Mouse (Mus musculus) MEL (cell line): Measurements from ENCODE around the gene Gm19935. TPM values are rescaled to one million over a fixed set of nuclear protein-coding genes. Genes with fewer than 3 reads are reported as not detected.

Experiments used
- DNase-seq: peaks from one replicate; pipeline ENCODE4 v3.0.0; 2011; ENCODE audit warnings: low read depth, low spot score
- H3K27ac ChIP-seq: 2 replicates; pipeline ENCODE4 v1.5.1; 2012; ENCODE audit warnings: low read depth, mild to moderate bottlenecking, control low read depth, low read length, moderate library complexity; ENCODE audit not compliant: control insufficient read depth
- H3K27me3 ChIP-seq, 2 experiments: fragments of 150-350 bp in 1 of 2; sonication (generic) in 1 of 2; 2 replicates each; pipeline ENCODE4 v1.6.1; 2012; ENCODE audit warnings: low read length in 2 of 2, mild to moderate bottlenecking in 2 of 2, improper control_type of control experiment in 1 of 2, moderate library complexity in 1 of 2; ENCODE audit not compliant: insufficient read depth in 2 of 2, control insufficient read depth in 1 of 2
- H3K36me3 ChIP-seq, 2 experiments: 2 replicates each; pipeline ENCODE4 v1.6.1; 2012 to 2014; ENCODE audit warnings: low read length in 2 of 2, improper control_type of control experiment in 1 of 2, inconsistent platforms in 1 of 2, mild to moderate bottlenecking in 1 of 2; ENCODE audit not compliant: insufficient read depth in 2 of 2, control insufficient read depth in 1 of 2
- H3K4me1 ChIP-seq, 2 experiments: fragments of 150-350 bp in 1 of 2; sonication (generic) in 1 of 2; 2 replicates each; pipeline ENCODE4 v1.6.1; 2012; ENCODE audit warnings: low read length in 2 of 2, improper control_type of control experiment in 1 of 2, mild to moderate bottlenecking in 1 of 2; ENCODE audit not compliant: insufficient read depth in 2 of 2, control insufficient read depth in 1 of 2
- H3K4me3 ChIP-seq, 2 experiments: fragments of 150-350 bp in 1 of 2; sonication (generic) in 1 of 2; 2 replicates each; pipeline ENCODE4 v1.5.1; 2012; ENCODE audit warnings: low read depth in 2 of 2, low read length in 2 of 2, mild to moderate bottlenecking in 2 of 2, moderate library complexity in 2 of 2, control low read depth in 1 of 2, improper control_type of control experiment in 1 of 2; ENCODE audit not compliant: control insufficient read depth in 1 of 2, insufficient read depth in 1 of 2
- H3K79me2 ChIP-seq: 2 replicates; pipeline ENCODE4 v1.6.1; 2012; ENCODE audit warnings: mild to moderate bottlenecking, low read length, moderate library complexity; ENCODE audit not compliant: control insufficient read depth, poor library complexity, insufficient read depth
- H3K9ac ChIP-seq: 2 replicates; pipeline ENCODE4 v1.6.1; 2012; ENCODE audit warnings: low read depth, mild to moderate bottlenecking, control low read depth, low read length, moderate library complexity; ENCODE audit not compliant: control insufficient read depth, poor library complexity, severe bottlenecking
- H3K9me3 ChIP-seq: fragments of 150-350 bp; sonication (generic); replicated peaks from 2 replicates; pipeline ENCODE4 v1.6.1; 2012; ENCODE audit warnings: mild to moderate bottlenecking, low read length, improper control_type of control experiment, moderate library complexity; ENCODE audit not compliant: insufficient read depth
- CHD2 ChIP-seq: IDR thresholded peaks from 2 replicates; pipeline ENCODE4 v1.6.1; 2011; ENCODE audit warnings: low read length, improper control_type of control experiment
- CTCF ChIP-seq, 3 experiments: IDR thresholded peaks in 2 of 3; conservative IDR thresholded peaks in 1 of 3; 2 replicates each; pipeline ENCODE4 v1.5.1; 2011 to 2012; ENCODE audit warnings: low read length in 3 of 3, low read depth in 2 of 3, mild to moderate bottlenecking in 2 of 3, improper control_type of control experiment in 1 of 3, inconsistent platforms in 1 of 3, mixed read lengths in 1 of 3, moderate library complexity in 1 of 3; ENCODE audit not compliant: control insufficient read depth in 1 of 3, insufficient read depth in 1 of 3, poor library complexity in 1 of 3, severe bottlenecking in 1 of 3
- E2F4 ChIP-seq: IDR thresholded peaks from 2 replicates; pipeline ENCODE4 v1.6.1; 2011; ENCODE audit warnings: low read depth, low read length, improper control_type of control experiment, borderline replicate concordance
- ELF1 ChIP-seq: IDR thresholded peaks from 2 replicates; pipeline ENCODE4 v1.6.1; 2014; ENCODE audit warnings: low read depth, mild to moderate bottlenecking, inconsistent platforms, low read length, improper control_type of control experiment, moderate library complexity
- EP300 ChIP-seq, 2 experiments: IDR thresholded peaks; 2 replicates each; pipeline ENCODE4 v1.6.1; 2011; ENCODE audit warnings: improper control_type of control experiment in 2 of 2, low read length in 2 of 2, low read depth in 1 of 2, mild to moderate bottlenecking in 1 of 2
- HCFC1 ChIP-seq: IDR thresholded peaks from 2 replicates; pipeline ENCODE4 v1.6.1; 2012; ENCODE audit warnings: low read depth, mild to moderate bottlenecking, inconsistent platforms, low read length, improper control_type of control experiment, moderate library complexity
- KAT2A ChIP-seq: conservative IDR thresholded peaks from 2 replicates; pipeline ENCODE4 v1.6.1; 2012; ENCODE audit warnings: low read depth, low read length, improper control_type of control experiment, inconsistent platforms
- MAX ChIP-seq: IDR thresholded peaks from 2 replicates; pipeline ENCODE4 v1.6.1; 2011; ENCODE audit warnings: low read length, improper control_type of control experiment
- MAZ ChIP-seq: IDR thresholded peaks from 2 replicates; pipeline ENCODE4 v1.6.1; 2012; ENCODE audit warnings: low read depth, mild to moderate bottlenecking, inconsistent platforms, low read length, improper control_type of control experiment
- NELFE ChIP-seq: IDR thresholded peaks from 2 replicates; pipeline ENCODE4 v1.6.1; 2011; ENCODE audit warnings: low read depth, low read length, improper control_type of control experiment
- POLR2A ChIP-seq, 2 experiments: IDR thresholded peaks; 2 replicates each; pipeline ENCODE4 v1.6.1; 2011 to 2012; ENCODE audit warnings: low read length in 2 of 2, mild to moderate bottlenecking in 2 of 2, control low read depth in 1 of 2, improper control_type of control experiment in 1 of 2, low read depth in 1 of 2, moderate library complexity in 1 of 2; ENCODE audit not compliant: control insufficient read depth in 1 of 2, insufficient read depth in 1 of 2, poor library complexity in 1 of 2
- POLR2AphosphoS5 ChIP-seq: IDR thresholded peaks from 2 replicates; pipeline ENCODE4 v1.6.1; 2012; ENCODE audit warnings: low read depth, borderline replicate concordance, mild to moderate bottlenecking, inconsistent platforms, low read length, moderate library complexity, mixed read lengths
- RAD21 ChIP-seq: IDR thresholded peaks from 2 replicates; pipeline ENCODE4 v1.6.1; 2011; ENCODE audit warnings: mild to moderate bottlenecking, low read depth, low read length, improper control_type of control experiment
- RCOR1 ChIP-seq: IDR thresholded peaks from 2 replicates; pipeline ENCODE4 v1.6.1; 2012; ENCODE audit warnings: low read depth, mild to moderate bottlenecking, inconsistent platforms, low read length, improper control_type of control experiment
- SIN3A ChIP-seq: IDR thresholded peaks from 2 replicates; pipeline ENCODE4 v1.6.1; 2012; ENCODE audit warnings: low read length, improper control_type of control experiment, inconsistent platforms
- SMC3 ChIP-seq: IDR thresholded peaks from 2 replicates; pipeline ENCODE4 v1.6.1; 2011; ENCODE audit warnings: low read depth, low read length, improper control_type of control experiment
- UBTF ChIP-seq: IDR thresholded peaks from 2 replicates; pipeline ENCODE4 v1.6.1; 2012; ENCODE audit warnings: low read depth, mild to moderate bottlenecking, inconsistent platforms, low read length, improper control_type of control experiment, moderate library complexity, borderline replicate concordance; ENCODE audit not compliant: insufficient read depth
- USF1 ChIP-seq: IDR thresholded peaks from 2 replicates; pipeline ENCODE4 v1.6.1; 2014; ENCODE audit warnings: low read depth, mild to moderate bottlenecking, inconsistent platforms, low read length, improper control_type of control experiment, moderate library complexity
- USF2 ChIP-seq, 2 experiments: IDR thresholded peaks; 2 replicates each; pipeline ENCODE4 v1.6.1; 2011 to 2012; ENCODE audit warnings: improper control_type of control experiment in 2 of 2, low read length in 2 of 2, borderline replicate concordance in 1 of 2, inconsistent platforms in 1 of 2, low read depth in 1 of 2, mild to moderate bottlenecking in 1 of 2; ENCODE audit not compliant: insufficient read depth in 1 of 2
- ZC3H11A ChIP-seq: IDR thresholded peaks from 2 replicates; pipeline ENCODE4 v1.6.1; 2012; ENCODE audit warnings: low read depth, mild to moderate bottlenecking, inconsistent platforms, low read length, improper control_type of control experiment
- ZKSCAN1 ChIP-seq: IDR thresholded peaks from 2 replicates; pipeline ENCODE4 v1.6.1; 2012; ENCODE audit warnings: low read depth, mild to moderate bottlenecking, inconsistent platforms, low read length, improper control_type of control experiment, moderate library complexity
- ZNF384 ChIP-seq: IDR thresholded peaks from 2 replicates; pipeline ENCODE4 v1.6.1; 2012; ENCODE audit warnings: low read depth, mild to moderate bottlenecking, inconsistent platforms, low read length, improper control_type of control experiment
- polyA plus RNA-seq, 2 experiments: library from polyadenylated mRNA; stranded (reverse) in 1 of 2; unstranded in 1 of 2; fragments of >175 nt in 1 of 2; fragments of >200 nt in 1 of 2; gene quantifications; 2 replicates each; pipeline versions ENCODE4 v1.2.1 to v1.2.4; 2012; ENCODE audit warnings: low replicate concordance in 2 of 2, low read depth in 1 of 2; ENCODE audit not compliant: insufficient read length in 2 of 2, insufficient read depth in 1 of 2, missing spikeins in 1 of 2
- total RNA-seq: library from RNA; depleted of rRNA; stranded (reverse); fragments of 300-350 nt; gene quantifications from 2 replicates; pipeline ENCODE4 v1.2.3, GENCODE M21; 2012

Gene Gm19935
- total and polyA plus RNA-seq, 3 experiments, result not detected

DNA sequence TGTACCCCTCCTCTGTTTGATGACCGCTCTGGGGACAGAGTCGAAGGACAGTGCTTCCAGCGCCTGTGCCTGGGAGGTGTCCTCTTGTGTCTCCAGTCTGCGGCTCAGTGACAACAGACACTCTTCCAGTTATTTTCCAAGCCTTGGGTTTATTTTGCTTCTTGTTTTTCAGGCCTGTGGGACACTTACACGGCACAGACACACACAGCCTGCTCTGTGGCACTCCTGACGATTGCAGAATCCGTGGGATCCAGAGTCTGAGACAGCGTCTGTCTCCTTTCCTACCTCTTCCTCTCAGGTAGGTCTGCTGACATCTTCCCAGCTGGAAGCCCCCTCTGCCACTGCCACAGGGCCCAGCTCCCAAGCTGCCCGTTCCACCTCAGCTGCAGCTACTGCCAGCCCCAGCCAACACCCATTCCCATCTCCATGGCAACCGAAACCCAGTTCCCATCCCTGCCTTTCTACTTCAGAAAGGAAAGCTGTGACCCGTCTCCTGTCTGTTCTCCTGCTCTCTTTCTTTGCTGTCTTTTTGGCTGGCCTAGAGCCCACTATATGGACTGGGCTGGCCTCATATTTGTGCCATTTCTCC is 32.4 kb upstream of the Gm19935 start:
- DNase-seq, result no peak
- TF ChIP-seq ELF1 (no peak), UBTF (no peak), USF2 (IDR thresholded peaks at IDR 0.05; ENCODE audit: borderline replicate concordance in 1 of 2, insufficient read depth in 1 of 2, low read depth in 1 of 2, low read length in 2 of 2) (no peak), ZNF384 (no peak), RCOR1 (no peak), CHD2 (no peak)
- no peaks in the 10 kb centered on the region; a peak in 1 of 4 replicates for H3K36me3 ChIP-seq

DNA sequence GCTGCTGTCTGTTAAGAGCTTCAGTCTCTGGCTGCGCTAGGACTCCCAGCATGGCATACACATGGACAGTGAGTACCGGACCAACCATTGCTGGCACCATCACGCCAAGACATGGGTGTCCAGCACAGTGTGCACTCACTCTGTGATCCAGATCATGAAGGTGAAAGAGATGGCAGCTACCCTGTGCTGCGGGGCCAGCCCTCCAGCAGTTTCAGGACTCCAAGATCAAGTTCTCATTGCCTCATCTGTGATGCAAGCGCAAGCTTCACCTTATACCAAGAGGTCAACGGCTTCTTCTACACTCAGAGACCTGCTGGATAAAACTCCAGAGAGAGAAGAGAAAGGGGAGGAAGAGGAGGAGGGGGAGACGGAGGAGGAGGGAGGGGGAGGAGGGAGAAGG is 30.8 kb upstream of the Gm19935 start:
- H3K4me3 ChIP-seq, result no peak overlapping the region
- no peaks in the 10 kb centered on the region for H3K9me3 ChIP-seq
- no peak for DNase-seq
- TF ChIP-seq SIN3A (no peak), MAZ (no peak), RAD21 (no peak), ZC3H11A (no peak)
- no peaks in the 10 kb centered on the region for H3K36me3 ChIP-seq
- H3K79me2 ChIP-seq, result no peaks in the 10 kb centered on the region
- no peaks in the 10 kb centered on the region for H3K27me3 ChIP-seq
- H3K9ac ChIP-seq, result no peak overlapping the region
- H3K27ac ChIP-seq, result no peak overlapping the region
- no peaks in the 10 kb centered on the region for H3K4me1 ChIP-seq

More for the DNA sequence above, 32.4 kb upstream of the Gm19935 start:
- Histone ChIP-seq H3K27me3 (no peaks in the 10 kb centered on the region), H3K4me1 (peaks cover 0 to 3% of the 10 kb centered on the region in 2 experiments; a peak in 1 of 4 replicates), H3K27ac (no peak overlapping the region), H3K9ac (no peak overlapping the region), H3K79me2 (no peaks in the 10 kb centered on the region), H3K4me3 (no peak overlapping the region), H3K9me3 (no peaks in the 10 kb centered on the region)

DNA sequence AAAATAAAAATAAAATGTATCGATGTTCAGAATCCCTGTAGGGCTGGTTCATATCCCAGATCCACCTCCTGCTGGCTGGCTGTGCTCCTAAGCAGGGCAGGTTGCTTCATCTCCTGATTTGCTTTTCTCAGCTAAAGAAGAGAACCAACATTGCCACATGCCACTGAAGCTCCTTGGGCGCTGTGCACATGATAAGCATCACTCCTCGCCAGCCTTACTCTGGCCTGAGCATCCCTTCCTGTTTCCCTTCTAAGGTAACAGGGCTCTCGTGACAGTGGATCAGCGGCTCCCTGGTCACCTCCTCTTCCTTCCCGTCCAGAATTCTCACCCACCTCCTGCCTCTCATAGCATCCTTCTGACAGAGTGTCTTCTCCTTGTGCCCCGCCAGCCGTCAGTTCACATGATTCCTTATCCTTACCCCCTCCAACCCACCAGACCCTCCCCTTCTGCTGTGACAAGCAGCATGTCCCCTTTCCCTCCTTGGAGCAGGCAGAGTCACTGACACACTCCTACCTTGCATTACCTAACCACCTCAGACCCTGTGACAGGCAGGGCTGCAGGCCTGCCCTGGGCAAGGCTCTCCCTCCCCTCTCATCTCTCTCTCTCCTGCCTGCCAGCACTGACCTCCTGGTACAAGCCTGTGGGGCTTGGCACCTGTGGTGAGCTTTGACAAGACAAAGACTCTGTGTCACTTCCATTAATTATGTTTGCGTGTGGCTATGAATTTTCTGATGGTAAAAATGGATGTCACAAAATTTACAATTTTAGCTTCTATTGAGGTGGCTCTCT is 27.2 kb upstream of the Gm19935 start:
- H3K9me3 ChIP-seq, result no peaks in the 10 kb centered on the region
- DNase-seq, result no peak
- no peak overlapping the region for H3K9ac ChIP-seq
- H3K4me3 ChIP-seq, result no peak overlapping the region
- no peaks in the 10 kb centered on the region for H3K79me2 ChIP-seq
- H3K27ac ChIP-seq, result no peak overlapping the region
- H3K27me3 ChIP-seq, result no peaks in the 10 kb centered on the region
- TF ChIP-seq NELFE (no peak), POLR2A (IDR thresholded peaks at IDR 0.05; ENCODE audit: control insufficient read depth in 1 of 2, insufficient read depth in 1 of 2, low read depth in 1 of 2, low read length in 2 of 2, poor library complexity in 1 of 2) (no peak), ZNF384 (no peak), CHD2 (no peak), RAD21 (no peak), SMC3 (no peak), EP300 (IDR thresholded peaks at IDR 0.05; ENCODE audit: low read depth in 1 of 2, low read length in 2 of 2) (no peak), MAX (no peak), USF2 (IDR thresholded peaks at IDR 0.05; ENCODE audit: borderline replicate concordance in 1 of 2, insufficient read depth in 1 of 2, low read depth in 1 of 2, low read length in 2 of 2) (no peak), POLR2AphosphoS5 (no peak), ZKSCAN1 (no peak), USF1 (no peak), KAT2A (no peak), HCFC1 (no peak), CTCF (IDR thresholded peaks at IDR 0.05 in 2 of 3, conservative IDR thresholded peaks at IDR 0.05 in 1 of 3; ENCODE audit: control insufficient read depth in 1 of 3, insufficient read depth in 1 of 3, low read depth in 2 of 3, low read length in 3 of 3, poor library complexity in 1 of 3, severe bottlenecking in 1 of 3) (no peak), E2F4 (no peak)
- no peaks in the 10 kb centered on the region for H3K4me1 ChIP-seq
- H3K36me3 ChIP-seq, result no peaks in the 10 kb centered on the region
